Mouse (Mus musculus): Measurements from ENCODE around the gene Foxred1.

Gene Foxred1

GRCm38 (mm10) chr9:35210542-35211474, at the start of gene Foxred1:
TSS of gene Foxred1 (minus strand) at chr9:35211055.
- DNase-seq: peak; percentile 99

DNA sequence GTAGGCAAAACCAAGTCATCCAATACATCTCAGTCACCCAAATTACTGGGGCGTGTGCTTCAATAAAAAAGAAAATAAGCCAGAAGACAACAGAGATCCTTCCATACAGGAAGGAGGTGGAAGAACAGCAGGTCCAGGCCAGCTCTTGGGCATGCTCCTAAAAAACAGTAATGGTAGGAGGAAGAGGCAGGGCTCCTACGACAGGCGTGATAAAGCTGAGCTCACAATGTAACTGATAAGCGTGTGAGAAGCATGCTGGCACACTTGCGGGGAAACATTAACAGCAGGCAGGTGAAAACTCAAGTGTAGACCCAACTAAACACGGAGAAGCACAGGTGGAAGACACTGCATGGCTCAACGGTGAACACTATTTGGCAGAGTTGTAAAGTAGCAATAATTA, 46.5 kb upstream of the Foxred1 start:
- DNase-seq: no peak

- no peak for DNase-seq
These were observed 38.6 kb upstream of the Foxred1 start for GRCm38 (mm10) chr9:35249476-35249875.

DNA sequence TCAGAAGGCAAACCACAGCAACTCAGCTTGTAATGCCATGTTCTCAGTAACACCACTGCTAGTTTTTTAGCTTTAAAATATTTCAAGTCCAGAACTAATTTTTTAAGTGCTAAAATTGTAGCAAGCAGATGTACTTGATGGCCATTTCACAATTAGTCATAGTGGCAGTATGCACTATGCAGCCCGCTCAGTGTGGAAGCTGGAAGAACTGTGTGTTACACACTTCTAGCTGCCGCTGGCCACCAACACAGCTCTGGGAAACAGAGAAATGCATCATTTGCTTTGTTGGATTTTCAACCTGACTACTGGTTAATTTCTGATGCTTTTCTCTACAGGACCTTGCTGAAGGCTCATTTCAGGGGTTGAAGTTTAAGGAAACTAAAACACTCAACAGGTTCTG, 36.5 kb upstream of the Foxred1 start:
- DNase-seq: no peak

- no peak for DNase-seq
These were observed 28.9 kb upstream of the Foxred1 start for GRCm38 (mm10) chr9:35239734-35240133.

DNA sequence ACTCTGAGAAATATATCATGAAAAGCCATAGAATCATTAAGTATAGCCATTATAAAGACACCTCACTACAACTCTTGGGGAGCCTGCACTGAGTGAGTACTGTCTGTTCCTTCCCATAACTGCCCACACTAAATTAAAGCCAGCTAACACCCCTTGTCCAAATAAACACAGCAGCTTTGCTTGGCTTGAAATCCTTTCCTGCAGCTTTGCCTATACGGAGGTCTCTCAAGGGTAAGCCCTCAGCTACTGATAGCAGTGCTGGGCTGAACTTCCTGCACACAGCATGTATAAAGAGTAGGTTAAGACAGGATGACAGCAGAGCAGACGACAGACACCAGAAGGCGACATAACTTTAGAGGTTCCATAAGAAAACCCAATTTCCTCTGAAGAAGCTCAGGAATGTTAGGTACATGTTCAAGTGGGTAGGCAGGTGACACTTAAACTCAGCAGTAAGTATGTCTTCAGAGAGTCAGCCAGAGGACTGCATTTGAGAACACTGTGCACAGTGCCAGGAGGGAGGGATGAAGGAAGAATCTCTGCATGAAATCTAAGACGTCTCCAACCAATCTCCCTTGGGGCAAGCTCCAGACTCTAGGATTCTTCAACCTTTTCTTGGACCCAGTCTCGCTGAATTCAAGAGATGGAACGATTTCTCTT, 28.2 kb upstream of the Foxred1 start:
- DNase-seq: no peak

DNA sequence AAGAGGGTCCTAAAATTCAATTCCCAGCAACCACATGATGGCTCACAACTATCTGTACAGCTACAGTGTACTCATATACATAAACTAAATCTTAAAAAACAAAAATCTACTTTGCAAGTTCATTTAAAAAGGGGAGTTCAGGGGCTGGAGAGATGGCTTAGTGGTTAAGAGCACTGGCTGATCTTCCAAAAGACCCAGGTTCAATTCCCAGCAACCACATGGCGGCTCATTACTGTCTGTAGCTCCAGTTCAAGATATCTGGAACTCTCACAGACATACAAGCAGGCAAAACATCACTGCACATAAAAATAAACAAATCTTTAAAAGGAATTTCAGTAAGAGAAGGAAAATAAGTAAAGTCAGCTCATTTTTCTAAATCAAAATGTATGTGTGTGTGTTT, 27.5 kb upstream of the Foxred1 start:
- no peak for DNase-seq

- DNase-seq: no peak
These were observed 25.1 kb upstream of the Foxred1 start for GRCm38 (mm10) chr9:35235996-35236395.

GRCm38 (mm10) chr9:35228671-35229070, 17.8 kb upstream of the Foxred1 start:
- DNase-seq: no peak

GRCm38 (mm10) chr9:35223466-35223865, 12.6 kb upstream of the Foxred1 start:
- DNase-seq: no peak

- DNase-seq: no peak
These were observed 7.1 kb upstream of the Foxred1 start for GRCm38 (mm10) chr9:35217963-35218362.

GRCm38 (mm10) chr9:35211573-35212511, 987 bp upstream of the Foxred1 start:
- no peak for DNase-seq

DNA sequence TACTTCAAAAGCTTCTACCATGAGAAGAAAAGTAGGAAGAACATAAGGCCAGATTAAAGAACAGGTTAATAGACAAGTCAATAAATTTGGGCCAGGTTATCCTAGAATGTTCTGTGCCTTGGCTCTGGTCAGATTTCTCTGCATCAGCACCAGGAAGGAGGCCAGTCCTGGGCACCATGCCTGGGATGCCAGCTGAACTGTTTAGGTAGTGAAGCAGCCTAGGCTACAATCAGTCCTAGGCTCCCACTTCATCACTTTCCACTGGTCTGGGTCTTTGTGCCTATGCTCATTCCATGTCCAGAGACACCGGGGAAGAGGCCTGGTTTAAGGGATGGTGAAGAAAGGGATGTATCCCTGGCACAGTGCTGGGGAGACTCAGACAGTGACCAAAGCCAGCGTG, 6.4 kb downstream of the Foxred1 start:
- DNase-seq: no peak

DNA sequence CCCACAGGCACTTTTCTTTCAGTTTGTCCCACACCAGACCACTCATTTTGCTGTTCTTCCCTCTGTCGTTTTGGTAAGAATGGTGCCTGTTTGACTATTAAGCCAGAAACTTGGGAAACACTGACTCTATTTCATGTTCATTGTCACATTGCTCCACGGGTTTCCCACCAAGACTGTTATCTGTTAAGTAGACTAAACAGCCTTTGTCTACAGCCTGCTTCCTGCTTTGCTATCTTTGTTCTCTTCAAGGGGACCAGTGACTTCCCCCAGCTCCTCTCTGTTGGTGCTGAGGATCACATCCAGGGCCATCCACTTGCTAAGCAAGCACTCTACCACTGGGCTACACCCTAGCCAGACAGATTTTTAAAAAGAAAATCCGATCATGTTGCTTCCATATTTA, 7.3 kb downstream of the Foxred1 start:
- no peak for DNase-seq

- DNase-seq: no peak
These were observed 10.3 kb downstream of the Foxred1 start for GRCm38 (mm10) chr9:35200529-35201060.

GRCm38 (mm10) chr9:35199772-35200471, 10.9 kb downstream of the Foxred1 start, which contains the start of the genes Srpr and Tirap:
TSS of gene Srpr (plus strand) at chr9:35200175.
TSS of gene Tirap (minus strand) at chr9:35200291.
- DNase-seq: peak; percentile 82

GRCm38 (mm10) chr9:35198945-35199771, 11.7 kb downstream of the Foxred1 start:
- DNase-seq: no peak

GRCm38 (mm10) chr9:35198351-35198750, 12.5 kb downstream of the Foxred1 start:
- no peak for DNase-seq

DNA sequence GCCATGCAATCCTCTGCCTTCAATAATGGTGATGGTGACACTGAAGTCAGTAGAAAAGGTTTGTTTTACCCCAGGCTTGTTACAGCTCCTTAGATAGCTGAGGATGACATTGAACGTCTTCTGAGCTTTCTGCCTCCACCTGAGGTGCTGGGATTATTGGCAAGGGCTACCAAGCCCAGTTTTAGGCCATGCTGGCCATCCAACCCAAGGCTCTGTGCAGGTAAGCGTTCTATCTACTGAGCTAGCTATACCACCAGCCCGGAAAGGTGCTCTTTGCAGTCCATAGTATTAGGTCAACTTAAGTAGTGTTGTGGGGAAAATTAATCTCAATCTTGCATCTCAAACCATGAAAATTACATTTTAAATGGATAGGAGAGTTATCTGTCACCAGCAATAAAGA, 13.2 kb downstream of the Foxred1 start:
- DNase-seq: no peak

DNA sequence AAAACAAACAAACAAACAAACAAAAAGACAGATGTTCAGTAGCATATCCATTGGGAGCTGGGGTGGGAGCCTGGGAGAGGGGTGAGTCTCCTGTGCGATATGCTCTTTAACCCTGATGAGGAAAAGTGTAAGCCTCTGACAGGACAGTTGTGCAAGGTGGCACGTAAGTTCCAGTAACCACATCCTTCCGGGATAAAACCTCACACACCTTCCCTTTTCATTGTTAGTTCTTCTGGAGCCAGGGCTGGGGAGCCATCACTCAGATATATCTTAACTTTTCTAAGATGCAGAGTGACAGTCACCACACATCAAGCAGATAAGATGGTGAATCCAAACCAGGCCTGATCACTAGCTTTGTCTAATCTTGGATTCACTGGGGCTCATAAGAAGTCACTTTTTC, 16.8 kb downstream of the Foxred1 start:
- DNase-seq: no peak

DNA sequence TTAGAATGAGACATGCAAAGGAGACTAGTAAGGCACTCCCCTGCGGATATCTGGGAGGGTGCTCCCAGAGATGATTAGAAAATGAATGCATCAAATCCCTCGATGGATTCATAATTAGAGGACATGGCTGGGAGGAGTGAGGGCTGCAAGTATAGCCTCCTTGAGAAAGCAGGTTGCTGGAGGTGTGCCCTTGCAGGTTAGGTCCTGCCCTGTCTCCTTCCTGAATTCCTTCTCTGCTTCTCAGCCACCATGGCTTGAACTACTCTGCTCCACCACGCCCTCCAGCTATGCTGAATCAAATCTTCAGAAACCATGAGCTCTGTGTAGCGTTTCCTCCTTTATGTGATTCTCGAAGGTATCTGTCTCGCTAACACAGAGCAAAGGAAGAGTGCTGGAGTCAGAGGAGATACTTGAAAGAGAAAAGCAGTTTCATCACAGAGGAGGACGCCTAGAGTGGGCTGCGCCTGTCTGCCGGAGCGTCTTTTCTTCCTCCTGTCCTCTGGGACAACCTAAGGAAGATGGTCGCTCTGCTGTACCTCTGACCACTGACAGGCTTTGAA, 17.8 kb downstream of the Foxred1 start:
- no peak for DNase-seq

Data from right cerebral cortex, adult 18-20 months (tissue).